12 mouse cellular contexts compared by ENCODE assay signal in genomic region chr5:63648187-63648586, GRCm38 (mm10). TPM values are rescaled to one million over a fixed set of nuclear protein-coding genes. Genes with fewer than 3 reads are reported as not detected.
DNase-seq lines count a peak whose midpoint lies in the region; ATAC-seq and TF ChIP-seq lines count a peak whose summit lies in the region.
"Had no signal": no experiment of that assay in that cellular context is flagged by ENCODE, and none has a peak within 500 bp of the region (broad histone marks: within the 10 kb centered on the region; RNA-seq: fewer than 3 reads in every experiment).

No protein-coding gene starts in this region.

- H3K9me3 ChIP-seq in kidney, embryonic 14.5 days (ENCODE audit: control insufficient read depth, low read length): no peaks in the 10 kb centered on the region
- H3K9me3 ChIP-seq in hindbrain, embryonic 15.5 days: no peaks in the 10 kb centered on the region
- no peaks in the 10 kb centered on the region for H3K9me3 ChIP-seq in neural tube, embryonic 15.5 days (replicated peaks)

- intact Hi-C loops in heart, adult 2 months (cut with DNase I): no loop called here

- no peak for TF ChIP-seq POLR2A in heart, adult 2 months (IDR thresholded peaks at IDR 0.05; ENCODE audit: insufficient read depth, low read depth, low read length)

- H3K4me3 ChIP-seq in kidney, embryonic 14.5 days (ENCODE audit: low read length): no peak overlapping the region
- no peak overlapping the region for H3K4me3 ChIP-seq in hindbrain, embryonic 15.5 days
- no peak overlapping the region for H3K4me3 ChIP-seq in neural tube, embryonic 15.5 days (replicated peaks)
- no peak overlapping the region for H3K4me3 ChIP-seq in heart, adult 2 months
- H3K4me3 ChIP-seq: gastrocnemius, adult 2 months had no signal

- no peak for TF ChIP-seq CTCF in heart, adult 2 months (IDR thresholded peaks at IDR 0.05)

- DNase-seq in kidney, adult 18-20 months: no peak
- peak; percentile 87 for DNase-seq in brain, adult 2 months (ENCODE audit: low read depth, low spot score)
- DNase-seq in heart, postnatal 4 days: no peak
- DNase-seq in gastrocnemius, postnatal 10 days: no peak
- no peak for DNase-seq in heart, adult 2 months
- DNase-seq: gastrocnemius, adult 2 months; kidney, adult 2 months; liver, postnatal 0 days had no signal

- no peak overlapping the region for H3K27ac ChIP-seq in kidney, embryonic 14.5 days (ENCODE audit: low read depth, low read length)
- H3K27ac ChIP-seq in hindbrain, embryonic 15.5 days (replicated peaks): no peak overlapping the region
- H3K27ac ChIP-seq in neural tube, embryonic 15.5 days (replicated peaks): no peak overlapping the region
- no peak overlapping the region for H3K27ac ChIP-seq in heart, adult 2 months
- H3K27ac ChIP-seq: gastrocnemius, adult 2 months had no signal

- TF ChIP-seq EP300 in heart, adult 2 months (IDR thresholded peaks at IDR 0.05; ENCODE audit: insufficient read depth, low read depth, low read length): no peak

- no peak overlapping the region for H3K9ac ChIP-seq in kidney, embryonic 14.5 days (ENCODE audit: low read depth, low read length)
- H3K9ac ChIP-seq in hindbrain, embryonic 15.5 days: no peak overlapping the region
- no peak overlapping the region for H3K9ac ChIP-seq in neural tube, embryonic 15.5 days (replicated peaks)
- no peak overlapping the region for H3K9ac ChIP-seq in heart, adult 2 months (ENCODE audit: low read depth, low read length)
- H3K9ac ChIP-seq: liver, postnatal 0 days had no signal

- no peaks in the 10 kb centered on the region for H3K4me1 ChIP-seq in kidney, embryonic 14.5 days (ENCODE audit: control insufficient read depth, insufficient read depth, low read length)
- H3K4me1 ChIP-seq in hindbrain, embryonic 15.5 days (replicated peaks): peaks cover 17% of the 10 kb centered on the region
- peaks cover 12% of the 10 kb centered on the region; the same call in 1 of the 2 replicates for H3K4me1 ChIP-seq in neural tube, embryonic 15.5 days
- no peaks in the 10 kb centered on the region for H3K4me1 ChIP-seq in heart, adult 2 months (ENCODE audit: control insufficient read depth, insufficient read depth, low read length)

- WGBS in kidney, embryonic 14.5 days: 22% methylated on average over 2 of the region's 2 CpGs
- 37% methylated on average over 2 of the region's 2 CpGs for WGBS in hindbrain, embryonic 15.5 days
- 41% methylated on average over 2 of the region's 2 CpGs for WGBS in neural tube, embryonic 15.5 days
- WGBS in heart, adult 2 months: 28% methylated on average over 2 of the region's 2 CpGs

- 0 out of 2 replicates have a peak, but pooled peaks have one; percentile 33 for ATAC-seq in kidney, embryonic 14.5 days (ENCODE audit: low FRiP score, low TSS enrichment)
- ATAC-seq in hindbrain, embryonic 15.5 days (ENCODE audit: low FRiP score, low read depth): peak; percentile 62; the same call in 1 of the 2 replicates
- ATAC-seq in neural tube, embryonic 15.5 days (ENCODE audit: low FRiP score): peak; percentile 62
- ATAC-seq: liver, postnatal 0 days had no signal

- no peaks in the 10 kb centered on the region for H3K36me3 ChIP-seq in kidney, embryonic 14.5 days (ENCODE audit: control insufficient read depth, insufficient read depth, low read length)
- H3K36me3 ChIP-seq in hindbrain, embryonic 15.5 days: no peaks in the 10 kb centered on the region
- no peaks in the 10 kb centered on the region for H3K36me3 ChIP-seq in neural tube, embryonic 15.5 days
- H3K36me3 ChIP-seq in heart, adult 2 months (ENCODE audit: control insufficient read depth, insufficient read depth, low read length): no peaks in the 10 kb centered on the region

- H3K79me2 ChIP-seq in heart, adult 2 months (replicated peaks; ENCODE audit: control insufficient read depth, insufficient read depth, low read length): no peaks in the 10 kb centered on the region

- no peak overlapping the region for H3K4me2 ChIP-seq in kidney, embryonic 14.5 days (replicated peaks; ENCODE audit: low read depth, low read length)
- peak overlapping the region; percentile 98 for H3K4me2 ChIP-seq in hindbrain, embryonic 15.5 days
- H3K4me2 ChIP-seq in neural tube, embryonic 15.5 days: peak overlapping the region; percentile 96

- peaks cover 43% of the 10 kb centered on the region for H3K27me3 ChIP-seq in kidney, embryonic 14.5 days (ENCODE audit: control insufficient read depth, insufficient read depth, low read length)
- peaks cover 4% of the 10 kb centered on the region; the same call in 1 of the 2 replicates for H3K27me3 ChIP-seq in hindbrain, embryonic 15.5 days
- peaks cover 11% of the 10 kb centered on the region; the same call in 1 of the 2 replicates for H3K27me3 ChIP-seq in neural tube, embryonic 15.5 days (replicated peaks)
- H3K27me3 ChIP-seq in heart, adult 2 months (ENCODE audit: control insufficient read depth, insufficient read depth, low read length): peaks cover 15% of the 10 kb centered on the region

RNA-seq across cellular contexts. Expression of gene Nwd2, which starts 0.7 kb away (rescaled TPM):
- 0.81 and 0.99 TPM in 2 replicates for polyA plus RNA-seq in kidney, embryonic 14.5 days (2014; fragmentation: Nextera tagmentation; extraction: Ambion mirVana)
- polyA plus RNA-seq in hindbrain, embryonic 15.5 days (2015; fragmentation: Nextera tagmentation; extraction: Ambion mirVana): 11.4 and 13.3 TPM in 2 replicates
- 16.7 and 17.8 TPM in 2 replicates for polyA plus RNA-seq in neural tube, embryonic 15.5 days (2015; fragmentation: Nextera tagmentation; extraction: Ambion mirVana)
- not detected for total RNA-seq in heart, postnatal 4 days (2021)
- total RNA-seq in gastrocnemius, postnatal 10 days (2021): under 1 TPM; 0.07 to 0.11 TPM
- total RNA-seq in heart, adult 2 months (2021): not detected
- polyA plus RNA-seq in heart, adult 2 months (2012; rRNA removed): not detected in 2 replicates
- total RNA-seq: gastrocnemius, adult 2 months; neutrophil, adult 5-6 weeks had no signal
- polyA plus RNA-seq: kidney, adult 2 months had no signal
